Mouse (Mus musculus) Patski (cell line): Measurements from ENCODE around the gene Cyb5d1. TPM values are rescaled to one million over a fixed set of nuclear protein-coding genes. Genes with fewer than 3 reads are reported as not detected.
A peak's percentile ranks its signal among the peaks of the same experiment; 100 is the strongest.

ENCODE experiments used
- ATAC-seq: fragments of 100-300 bp; one replicate; pipeline ENCODE4 v1.8.0; 2021
- CTCF ChIA-PET: fragments of 350-600 bp; sonication (Branson Sonifier 250); formaldehyde crosslinking; loops from one replicate; lab custom pipeline; 2022; ENCODE audit warnings: inconsistent platforms; lab: Charles Lee
- POLR2A ChIA-PET: fragments of 350-600 bp; sonication (Branson Sonifier 250); formaldehyde crosslinking; loops from one replicate; lab custom pipeline; 2022; ENCODE audit warnings: antibody characterized with exemption, inconsistent platforms; lab: Charles Lee
- DNase-seq: peaks from one replicate; pipeline ENCODE4 v3.0.0-alpha.2; 2011; ENCODE audit warnings: low read depth, low spot score
- H3K27me3 ChIP-seq: fragments of 371-371 bp; one replicate; pipeline ENCODE4 v1.5.1; 2021
- CTCF ChIP-seq: fragments of 100-300 bp; IDR thresholded peaks from one replicate; pipeline ENCODE4 v1.5.1; 2021
- in situ Hi-C: fragments of 300-500 bp; cut with MboI; formaldehyde crosslinking; loops from 3 replicates; pipeline ENCODE4 v1.11.1; 2018; ENCODE audit warnings: low pct_unique_long_range_greater_than_20kb, mixed read lengths
- polyA plus RNA-seq: library from polyadenylated mRNA; unstranded; gene quantifications from one replicate; pipeline ENCODE4 v1.2.3, GENCODE M21; 2021

Gene Cyb5d1
- polyA plus RNA-seq, 1 experiment from 2014 or later, result 28.1 TPM

GRCm38 (mm10) chr11:69423885-69424284 is 28.5 kb upstream of the Cyb5d1 start:
- no peak for ATAC-seq
- in situ Hi-C loops, result loop anchor here (25.0 kb wide), 1 partner anchor 563 kb away; the partner anchor contains the start of genes Ctdnep1, Elp5, Gabarap and Phf23
- CTCF ChIA-PET, result interaction anchor here (1.8 kb wide), 1 partner anchor 8 kb away, joined by 5 read pairs; no protein-coding TSS in a partner anchor

GRCm38 (mm10) chr11:69422842-69423241 is 27.4 kb upstream of the Cyb5d1 start:
- peaks cover 10% of the 10 kb centered on the region for H3K27me3 ChIP-seq
- in situ Hi-C loops, result loop anchor here (25.0 kb wide), 1 partner anchor 564 kb away; the partner anchor contains the start of genes Ctdnep1, Elp5, Gabarap and Phf23
- ChIA-PET CTCF (interaction anchor here (1.8 kb wide), 1 partner anchor 9 kb away, joined by 5 read pairs; no protein-coding TSS in a partner anchor), POLR2A (interaction anchor here (1.5 to 2.0 kb wide), 2 partner anchors 21 to 28 kb away, joined by 3 to 6 read pairs; partner anchors contain the start of genes Cyb5d1 and Naa38)
- DNase-seq (no peak), ATAC-seq (no peak)
- no peak for TF ChIP-seq CTCF

More at GRCm38 (mm10) chr11:69423885-69424284, 28.5 kb upstream of the Cyb5d1 start:
- peaks cover 10% of the 10 kb centered on the region for H3K27me3 ChIP-seq
- no peak for DNase-seq
- POLR2A ChIA-PET, result interaction anchor here (1.5 to 2.0 kb wide), 2 partner anchors 22 to 29 kb away, joined by 3 to 6 read pairs; partner anchors contain the start of genes Cyb5d1 and Naa38
- no peak for TF ChIP-seq CTCF

GRCm38 (mm10) chr11:69421131-69421977 is 25.9 kb upstream of the Cyb5d1 start:
- H3K27me3 ChIP-seq, result peaks cover 10% of the 10 kb centered on the region
- ChIA-PET CTCF (interaction anchor here (1.8 kb wide), 1 partner anchor 92 kb away, joined by 4 read pairs; no protein-coding TSS in a partner anchor), POLR2A (no interaction called here)
- no peak for TF ChIP-seq CTCF
- ATAC-seq (no peak), DNase-seq (no peak)
- in situ Hi-C loops, result loop anchor here (25.0 kb wide), 1 partner anchor 566 kb away; the partner anchor contains the start of genes Ctdnep1, Elp5, Gabarap and Phf23

- ATAC-seq (no peak), DNase-seq (no peak)
- H3K27me3 ChIP-seq, result peaks cover 10% of the 10 kb centered on the region
- POLR2A ChIA-PET, result no interaction called here
- TF ChIP-seq CTCF, result no peak
- CTCF ChIA-PET, result interaction anchor here (1.8 to 2.5 kb wide), 2 partner anchors 10 to 93 kb away, joined by 4 to 9 read pairs; no protein-coding TSS in a partner anchor
- in situ Hi-C loops, result loop anchor here (25.0 kb wide), 1 partner anchor 567 kb away; the partner anchor contains the start of genes Ctdnep1, Elp5, Gabarap and Phf23
These were observed 25.1 kb upstream of the Cyb5d1 start for GRCm38 (mm10) chr11:69420554-69421000.

GRCm38 (mm10) chr11:69419813-69420553 is 24.6 kb upstream of the Cyb5d1 start:
- no peak for TF ChIP-seq CTCF
- CTCF ChIA-PET, result interaction anchor here (1.8 to 2.5 kb wide), 2 partner anchors 10 to 94 kb away, joined by 4 to 9 read pairs; no protein-coding TSS in a partner anchor
- DNase-seq (no peak), ATAC-seq (no peak)
- peaks cover 10% of the 10 kb centered on the region for H3K27me3 ChIP-seq
- POLR2A ChIA-PET, result interaction anchor here (0.7 to 2.6 kb wide), 3 partner anchors 11 to 25 kb away, joined by 3 to 34 read pairs (median 4); partner anchors contain the start of genes Cyb5d1 and Naa38
- in situ Hi-C loops, result loop anchor here (25.0 kb wide), 1 partner anchor 567 kb away; the partner anchor contains the start of genes Ctdnep1, Elp5, Gabarap and Phf23

- ATAC-seq (no peak), DNase-seq (no peak)
- in situ Hi-C loops, result loop anchor here (25.0 kb wide), 1 partner anchor 568 kb away; the partner anchor contains the start of genes Ctdnep1, Elp5, Gabarap and Phf23
- TF ChIP-seq CTCF, result no peak
- CTCF ChIA-PET, result interaction anchor here (1.8 to 2.5 kb wide), 2 partner anchors 9 to 94 kb away, joined by 4 to 9 read pairs; no protein-coding TSS in a partner anchor
- POLR2A ChIA-PET, result interaction anchor here (0.6 to 2.6 kb wide), 4 partner anchors 10 to 93 kb away, joined by 3 to 34 read pairs (median 4); partner anchors contain the start of genes Cyb5d1 and Naa38
- peaks cover 10% of the 10 kb centered on the region for H3K27me3 ChIP-seq
These were observed 24.0 kb upstream of the Cyb5d1 start for GRCm38 (mm10) chr11:69419443-69419812.

- no peak for DNase-seq
- ATAC-seq, result peak; percentile 46
- no peak for TF ChIP-seq CTCF
- peaks cover 10% of the 10 kb centered on the region for H3K27me3 ChIP-seq
- ChIA-PET CTCF (interaction anchor here (1.8 to 2.5 kb wide), 2 partner anchors 8 to 95 kb away, joined by 4 to 9 read pairs; no protein-coding TSS in a partner anchor), POLR2A (interaction anchor here (0.6 to 2.6 kb wide), 5 partner anchors 9 to 158 kb away, joined by 3 to 34 read pairs (median 4); no protein-coding TSS in a partner anchor)
- in situ Hi-C loops, result loop anchor here (25.0 kb wide), 1 partner anchor 569 kb away; the partner anchor contains the start of genes Ctdnep1, Elp5, Gabarap and Phf23
These were observed 23.3 kb upstream of the Cyb5d1 start for GRCm38 (mm10) chr11:69418481-69419442.
